Mouse (Mus musculus): ENCODE data around the gene Clcf1. TPM values are rescaled to one million over a fixed set of nuclear protein-coding genes. Genes with fewer than 3 reads are reported as not detected.

Gene Clcf1
- polyA plus RNA-seq, 1 experiment from 2014 or later: 0.74 TPM

- Histone ChIP-seq H3K36me3 (no peaks in the 10 kb centered on the region), H3K4me3 (peak overlapping the region; percentile 71), H3K4me1 (peaks cover 70% of the 10 kb centered on the region), H3K27me3 (ENCODE audit: low read depth, poor library complexity, severe bottlenecking) (peaks cover 94% of the 10 kb centered on the region), H3K9me3 (replicated peaks) (no peaks in the 10 kb centered on the region), H3K27ac (replicated peaks) (peak overlapping the region; percentile 83)
- DNase-seq (ENCODE audit: low spot score): no peak
- WGBS: 4% methylated on average over 17 of the region's 21 CpGs
Observed at GRCm38 (mm10) chr19:4215451-4215840, 1.4 kb downstream of the Clcf1 start.

- H3K27ac ChIP-seq (replicated peaks): no peak overlapping the region
Observed at GRCm38 (mm10) chr19:4216041-4216685, 2.1 kb downstream of the Clcf1 start.

GRCm38 (mm10) chr19:4217140-4217539 lies 3.1 kb downstream of the Clcf1 start:
- WGBS: 10% methylated on average over 5 of the region's 5 CpGs
- Histone ChIP-seq H3K4me1 (peaks cover 69% of the 10 kb centered on the region), H3K27ac (replicated peaks) (no peak overlapping the region), H3K4me3 (no peak overlapping the region), H3K27me3 (ENCODE audit: low read depth, poor library complexity, severe bottlenecking) (peaks cover 94% of the 10 kb centered on the region), H3K36me3 (no peaks in the 10 kb centered on the region), H3K9me3 (replicated peaks) (no peaks in the 10 kb centered on the region)
- no peak for DNase-seq (ENCODE audit: low spot score)

More at GRCm38 (mm10) chr19:4216041-4216685, 2.1 kb downstream of the Clcf1 start:
- peak; percentile 56 for DNase-seq (ENCODE audit: low spot score)
- 22% methylated on average over 14 of the region's 14 CpGs for WGBS
- Histone ChIP-seq H3K27me3 (ENCODE audit: low read depth, poor library complexity, severe bottlenecking) (peaks cover 94% of the 10 kb centered on the region), H3K4me1 (peaks cover 74% of the 10 kb centered on the region), H3K4me3 (peak overlapping the region; percentile 71; the same call in 1 of the 2 replicates), H3K9me3 (replicated peaks) (no peaks in the 10 kb centered on the region), H3K36me3 (no peaks in the 10 kb centered on the region)

- no peak overlapping the region for H3K27ac ChIP-seq (replicated peaks)
- no peak overlapping the region for H3K4me3 ChIP-seq
- peaks cover 65% of the 10 kb centered on the region for H3K4me1 ChIP-seq
- H3K9me3 ChIP-seq (replicated peaks): no peaks in the 10 kb centered on the region
- WGBS: 53% methylated on average over 3 of the region's 3 CpGs
- no peaks in the 10 kb centered on the region for H3K36me3 ChIP-seq
- peaks cover 88% of the 10 kb centered on the region for H3K27me3 ChIP-seq (ENCODE audit: low read depth, poor library complexity, severe bottlenecking)
- no peak for DNase-seq (ENCODE audit: low spot score)
Observed at GRCm38 (mm10) chr19:4217855-4218254, 3.8 kb downstream of the Clcf1 start.

DNA sequence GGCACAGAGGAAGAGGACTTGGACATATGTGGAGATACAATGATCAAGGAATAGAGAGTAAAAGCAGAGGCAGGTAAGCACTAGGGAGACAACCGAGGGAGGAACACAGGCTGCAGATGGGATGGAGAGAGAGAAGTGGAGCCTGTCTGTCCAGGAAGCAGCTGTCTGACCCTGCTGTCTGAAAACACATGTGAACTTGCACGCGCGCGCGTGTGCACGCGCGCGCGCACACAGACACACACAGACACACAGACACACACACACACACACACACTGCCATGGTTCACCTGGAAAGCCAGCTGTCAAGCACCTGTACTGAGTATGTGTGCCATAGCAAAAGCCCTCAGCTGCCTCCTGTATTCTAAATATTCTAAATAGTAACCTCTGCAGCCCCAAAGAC lies 4.3 kb downstream of the Clcf1 start:
- Histone ChIP-seq H3K27me3 (ENCODE audit: low read depth, poor library complexity, severe bottlenecking) (peaks cover 84% of the 10 kb centered on the region), H3K27ac (replicated peaks) (no peak overlapping the region), H3K4me3 (no peak overlapping the region), H3K4me1 (peaks cover 61% of the 10 kb centered on the region), H3K9me3 (replicated peaks) (no peaks in the 10 kb centered on the region), H3K36me3 (no peaks in the 10 kb centered on the region)
- WGBS: 86% methylated on average over 9 of the region's 11 CpGs
- DNase-seq (ENCODE audit: low spot score): no peak

DNA sequence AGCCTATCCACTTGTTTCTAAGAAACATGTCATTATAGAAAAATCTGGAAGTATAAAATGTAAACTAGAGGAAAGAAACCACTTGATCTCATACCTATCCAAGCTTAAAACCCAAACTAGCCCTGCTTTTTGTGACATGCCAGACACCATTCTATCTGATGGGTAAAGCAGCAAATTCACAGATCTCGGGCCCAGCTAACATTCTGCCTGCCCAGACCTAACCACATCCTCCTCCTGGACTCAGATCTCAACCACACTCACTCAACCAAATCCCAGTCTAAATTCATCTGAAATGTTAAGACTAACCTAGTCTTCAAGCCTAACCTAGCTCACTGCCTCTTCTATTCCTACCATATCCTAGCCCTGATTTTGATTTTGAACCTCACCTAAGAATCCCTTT lies 4.7 kb downstream of the Clcf1 start:
- DNase-seq (ENCODE audit: low spot score): no peak
- 71% methylated on average over 1 of the region's 1 CpGs for whole genome bisulfite sequencing
- Histone ChIP-seq H3K27ac (replicated peaks) (no peak overlapping the region), H3K27me3 (ENCODE audit: low read depth, poor library complexity, severe bottlenecking) (peaks cover 79% of the 10 kb centered on the region), H3K9me3 (replicated peaks) (no peaks in the 10 kb centered on the region), H3K4me1 (peaks cover 56% of the 10 kb centered on the region), H3K4me3 (no peak overlapping the region), H3K36me3 (no peaks in the 10 kb centered on the region)

- peaks cover 44% of the 10 kb centered on the region for H3K4me1 ChIP-seq
Observed at GRCm38 (mm10) chr19:4219943-4220342, 5.9 kb downstream of the Clcf1 start.

DNA sequence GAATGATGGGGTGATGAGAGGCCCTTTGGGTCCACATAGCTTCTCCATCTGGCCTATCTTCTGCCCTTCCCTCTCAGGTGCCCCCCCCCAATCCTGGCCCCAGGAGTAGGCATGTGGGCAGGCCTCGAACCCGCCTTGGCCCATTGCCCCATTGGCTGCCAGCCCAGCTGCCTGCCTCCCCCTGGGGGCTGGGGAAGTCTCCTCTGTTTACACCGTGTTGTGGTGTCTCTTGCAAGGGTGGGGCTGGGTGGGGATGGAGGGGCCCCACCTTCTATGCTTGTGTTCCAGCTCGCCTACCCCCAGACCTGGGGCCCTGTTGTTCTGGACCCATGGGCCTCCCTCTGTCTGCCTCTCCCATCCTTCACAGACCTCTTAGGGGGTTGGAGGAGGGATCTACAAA lies 6.4 kb downstream of the Clcf1 start:
- Histone ChIP-seq H3K27me3 (ENCODE audit: low read depth, poor library complexity, severe bottlenecking) (peaks cover 62% of the 10 kb centered on the region), H3K36me3 (no peaks in the 10 kb centered on the region), H3K27ac (replicated peaks) (no peak overlapping the region), H3K4me3 (no peak overlapping the region), H3K9me3 (replicated peaks) (no peaks in the 10 kb centered on the region), H3K4me1 (peaks cover 39% of the 10 kb centered on the region)
- no peak for DNase-seq (ENCODE audit: low spot score)
- 71% methylated on average over 4 of the region's 4 CpGs for WGBS

More at GRCm38 (mm10) chr19:4219943-4220342, 5.9 kb downstream of the Clcf1 start:
- Histone ChIP-seq H3K4me3 (no peak overlapping the region), H3K9me3 (replicated peaks) (no peaks in the 10 kb centered on the region), H3K36me3 (no peaks in the 10 kb centered on the region), H3K27me3 (ENCODE audit: low read depth, poor library complexity, severe bottlenecking) (peaks cover 67% of the 10 kb centered on the region), H3K27ac (replicated peaks) (no peak overlapping the region)
- no peak for DNase-seq (ENCODE audit: low spot score)
- WGBS: 88% methylated on average over 6 of the region's 6 CpGs

DNA sequence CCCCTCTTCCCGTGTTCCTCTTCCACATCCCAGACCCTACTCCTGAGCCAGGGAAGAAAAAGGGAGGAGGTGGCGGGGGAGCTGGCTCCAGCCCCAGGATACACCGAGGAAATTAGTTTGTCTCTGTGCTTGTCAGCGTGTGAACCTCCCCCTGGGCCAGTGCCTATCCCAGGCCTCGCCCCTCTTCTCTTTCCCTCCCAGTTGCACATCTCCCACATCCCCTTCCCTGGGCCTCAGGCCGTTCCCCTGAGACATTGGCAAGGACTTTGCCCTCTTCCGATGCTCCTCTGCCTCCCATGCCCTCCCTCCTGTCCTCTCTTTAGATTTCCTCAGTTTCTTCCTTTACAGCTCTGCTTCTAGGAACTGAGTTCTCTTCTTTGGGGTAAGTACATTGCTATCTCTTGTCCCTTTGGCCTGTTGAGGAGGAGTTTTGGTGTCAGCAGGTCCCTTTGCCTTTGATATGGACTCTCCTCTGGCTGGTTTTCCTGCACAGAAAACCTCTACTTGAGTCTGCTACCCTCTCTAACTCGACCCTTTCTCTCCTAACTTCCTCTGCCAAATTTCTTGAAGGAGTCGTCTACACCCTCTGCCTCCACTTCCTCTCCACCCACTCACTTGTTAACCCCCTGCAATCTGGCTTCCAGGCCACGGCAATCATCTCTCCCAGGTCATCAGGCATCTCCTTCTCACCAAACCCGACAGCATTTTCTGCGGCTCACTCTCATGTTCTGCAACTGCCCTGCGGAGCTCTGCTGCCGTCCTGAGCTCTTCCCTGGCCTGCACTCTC lies 7.1 kb downstream of the Clcf1 start:
- Histone ChIP-seq H3K27me3 (ENCODE audit: low read depth, poor library complexity, severe bottlenecking) (peaks cover 55% of the 10 kb centered on the region), H3K4me1 (peaks cover 33% of the 10 kb centered on the region), H3K27ac (replicated peaks) (no peak overlapping the region), H3K4me3 (no peak overlapping the region), H3K36me3 (no peaks in the 10 kb centered on the region), H3K9me3 (replicated peaks) (no peaks in the 10 kb centered on the region)
- DNase-seq (ENCODE audit: low spot score): no peak
- 53% methylated on average over 14 of the region's 14 CpGs for WGBS

DNA sequence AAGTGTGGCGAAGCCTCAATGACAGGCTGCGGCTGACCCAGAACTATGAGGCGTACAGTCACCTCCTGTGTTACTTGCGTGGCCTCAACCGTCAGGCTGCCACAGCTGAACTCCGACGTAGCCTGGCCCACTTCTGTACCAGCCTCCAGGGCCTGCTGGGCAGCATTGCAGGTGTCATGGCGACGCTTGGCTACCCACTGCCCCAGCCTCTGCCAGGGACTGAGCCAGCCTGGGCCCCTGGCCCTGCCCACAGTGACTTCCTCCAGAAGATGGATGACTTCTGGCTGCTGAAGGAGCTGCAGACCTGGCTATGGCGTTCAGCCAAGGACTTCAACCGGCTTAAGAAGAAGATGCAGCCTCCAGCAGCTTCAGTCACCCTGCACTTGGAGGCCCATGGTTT lies 8.1 kb downstream of the Clcf1 start:
- Histone ChIP-seq H3K27me3 (ENCODE audit: low read depth, poor library complexity, severe bottlenecking) (peaks cover 50% of the 10 kb centered on the region), H3K36me3 (no peaks in the 10 kb centered on the region), H3K4me1 (peaks cover 24% of the 10 kb centered on the region), H3K9me3 (replicated peaks) (no peaks in the 10 kb centered on the region), H3K27ac (replicated peaks) (no peak overlapping the region), H3K4me3 (no peak overlapping the region)
- WGBS: 88% methylated on average over 11 of the region's 11 CpGs
- DNase-seq (ENCODE audit: low spot score): no peak

- H3K27ac ChIP-seq (replicated peaks): no peak overlapping the region
- peaks cover 16% of the 10 kb centered on the region for H3K4me1 ChIP-seq
- H3K36me3 ChIP-seq: no peaks in the 10 kb centered on the region
- WGBS: 86% methylated on average over 7 of the region's 7 CpGs
- no peak for DNase-seq (ENCODE audit: low spot score)
- H3K27me3 ChIP-seq (ENCODE audit: low read depth, poor library complexity, severe bottlenecking): peaks cover 36% of the 10 kb centered on the region
- H3K9me3 ChIP-seq (replicated peaks): no peaks in the 10 kb centered on the region
- no peak overlapping the region for H3K4me3 ChIP-seq
Observed at GRCm38 (mm10) chr19:4226779-4227178, 12.7 kb downstream of the Clcf1 start.

- no peak overlapping the region for H3K27ac ChIP-seq (replicated peaks)
- no peak for DNase-seq (ENCODE audit: low spot score)
- H3K27me3 ChIP-seq (ENCODE audit: low read depth, poor library complexity, severe bottlenecking): peaks cover 32% of the 10 kb centered on the region
- H3K9me3 ChIP-seq (replicated peaks): no peaks in the 10 kb centered on the region
- no peak overlapping the region for H3K4me3 ChIP-seq
- H3K36me3 ChIP-seq: no peaks in the 10 kb centered on the region
- WGBS: 79% methylated on average over 5 of the region's 5 CpGs
- peaks cover 17% of the 10 kb centered on the region for H3K4me1 ChIP-seq
Observed at GRCm38 (mm10) chr19:4227446-4227845, 13.4 kb downstream of the Clcf1 start.

All from midbrain, embryonic 10.5 days (tissue).